Mouse (Mus musculus) gastrocnemius, postnatal 10 days (tissue): ENCODE data around the gene Gm3409. TPM values are rescaled to one million over a fixed set of nuclear protein-coding genes. Genes with fewer than 3 reads are reported as not detected.
"Not testable (repeated sequence)": the region's sequence is repeated elsewhere in the genome, so short reads cannot be mapped to it uniquely, and the experiment has no call there.

Experiments
- DNase-seq: peaks from one replicate; pipeline ENCODE4 v3.0.0; 2021; ENCODE audit warnings: mixed read lengths
- long read RNA-seq, 2 experiments: library from polyadenylated mRNA; stranded (forward); transcript quantifications; one replicate each; pipeline ENCODE4 v2.0.0; 2021
- total RNA-seq, 2 experiments: library from RNA; stranded (reverse); gene quantifications; 2 replicates each; pipeline ENCODE4 v1.2.3; 2021

Gene Gm3409
- not detected for total RNA-seq
- long read RNA-seq, experiment 1, result 0 reads
- long read RNA-seq, experiment 2, result 0 reads

DNA sequence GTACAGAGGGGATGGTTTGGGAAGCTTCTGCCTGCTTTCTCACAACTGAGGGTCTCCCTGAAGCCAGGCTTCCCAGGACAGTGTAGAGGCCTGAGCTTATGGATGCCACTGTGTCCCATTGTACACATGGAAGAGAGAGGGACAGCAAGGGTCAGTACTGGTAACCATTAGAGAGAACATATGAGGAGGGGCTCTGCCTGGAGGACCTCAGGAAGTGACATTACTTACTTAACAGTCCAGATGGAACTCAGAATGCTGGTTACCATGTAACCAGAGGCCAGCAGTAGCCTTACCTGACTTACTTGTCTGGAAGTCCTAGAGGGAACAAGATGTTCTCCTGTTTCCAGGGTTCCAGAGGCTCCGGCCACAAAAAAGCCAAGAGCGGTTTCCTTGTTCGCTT, at the start of gene Gm3409:
Gene Gm3409, plus strand, starts transcription at position 301 of the 400 bp plus-strand sequence.
- not testable (repeated sequence) for DNase-seq

DNA sequence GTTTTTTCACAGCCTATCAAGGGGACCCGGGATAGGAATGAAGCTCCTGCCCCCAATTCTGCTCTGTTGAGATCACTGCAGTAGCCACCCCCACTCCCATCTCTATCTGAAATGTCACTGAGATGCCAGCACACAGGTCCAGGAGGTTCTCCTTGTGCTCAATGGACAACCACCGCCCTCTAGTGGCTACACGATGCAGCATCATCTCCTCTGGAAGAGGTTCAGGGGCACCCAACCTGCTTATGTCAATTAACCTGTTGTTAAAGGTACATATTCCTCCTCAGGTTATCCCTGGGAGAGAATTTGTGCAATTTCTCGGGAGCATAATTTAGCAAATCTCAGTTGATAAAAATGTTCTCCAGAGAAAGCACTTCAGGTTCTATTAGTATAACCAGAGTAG, 48.5 kb upstream of the Gm3409 start:
- not testable (repeated sequence) for DNase-seq

DNA sequence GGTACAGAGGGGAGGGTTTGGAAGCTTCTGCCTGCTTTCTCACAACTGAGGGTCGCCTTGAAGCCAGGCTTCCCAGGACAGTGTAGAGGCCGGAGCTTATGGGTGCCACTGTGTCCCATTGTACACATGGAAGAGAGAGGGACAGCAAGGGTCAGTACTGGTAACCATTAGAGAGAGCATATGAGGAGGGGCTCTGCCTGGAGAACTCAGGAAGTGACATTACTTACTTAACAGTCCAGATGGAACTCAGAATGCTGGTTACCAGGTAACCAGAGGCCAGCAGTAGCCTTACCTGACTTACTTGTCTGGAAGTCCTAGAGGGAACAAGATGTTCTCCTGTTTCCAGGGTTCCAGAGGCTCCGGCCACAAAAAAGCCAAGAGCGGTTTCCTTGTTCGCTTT, 46.4 kb upstream of the Gm3409 start, which contains the start of gene Gm6370:
Gene Gm6370, plus strand, starts transcription at position 301 of the 400 bp plus-strand sequence.
- not testable (repeated sequence) for DNase-seq

DNA sequence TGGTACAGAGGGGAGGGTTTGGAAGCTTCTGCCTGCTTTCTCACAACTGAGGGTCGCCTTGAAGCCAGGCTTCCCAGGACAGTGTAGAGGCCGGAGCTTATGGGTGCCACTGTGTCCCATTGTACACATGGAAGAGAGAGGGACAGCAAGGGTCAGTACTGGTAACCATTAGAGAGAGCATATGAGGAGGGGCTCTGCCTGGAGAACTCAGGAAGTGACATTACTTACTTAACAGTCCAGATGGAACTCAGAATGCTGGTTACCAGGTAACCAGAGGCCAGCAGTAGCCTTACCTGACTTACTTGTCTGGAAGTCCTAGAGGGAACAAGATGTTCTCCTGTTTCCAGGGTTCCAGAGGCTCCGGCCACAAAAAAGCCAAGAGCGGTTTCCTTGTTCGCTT, 35.3 kb upstream of the Gm3409 start, which contains the start of gene 4930449I24Rik:
Gene 4930449I24Rik, plus strand, starts transcription at position 301 of the 400 bp plus-strand sequence.
- DNase-seq, result not testable (repeated sequence)

DNA sequence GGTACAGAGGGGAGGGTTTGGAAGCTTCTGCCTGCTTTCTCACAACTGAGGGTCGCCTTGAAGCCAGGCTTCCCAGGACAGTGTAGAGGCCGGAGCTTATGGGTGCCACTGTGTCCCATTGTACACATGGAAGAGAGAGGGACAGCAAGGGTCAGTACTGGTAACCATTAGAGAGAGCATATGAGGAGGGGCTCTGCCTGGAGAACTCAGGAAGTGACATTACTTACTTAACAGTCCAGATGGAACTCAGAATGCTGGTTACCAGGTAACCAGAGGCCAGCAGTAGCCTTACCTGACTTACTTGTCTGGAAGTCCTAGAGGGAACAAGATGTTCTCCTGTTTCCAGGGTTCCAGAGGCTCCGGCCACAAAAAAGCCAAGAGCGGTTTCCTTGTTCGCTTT, 23.6 kb upstream of the Gm3409 start, which contains the start of gene Gm3402:
Gene Gm3402, plus strand, starts transcription at position 301 of the 400 bp plus-strand sequence.
- not testable (repeated sequence) for DNase-seq

DNA sequence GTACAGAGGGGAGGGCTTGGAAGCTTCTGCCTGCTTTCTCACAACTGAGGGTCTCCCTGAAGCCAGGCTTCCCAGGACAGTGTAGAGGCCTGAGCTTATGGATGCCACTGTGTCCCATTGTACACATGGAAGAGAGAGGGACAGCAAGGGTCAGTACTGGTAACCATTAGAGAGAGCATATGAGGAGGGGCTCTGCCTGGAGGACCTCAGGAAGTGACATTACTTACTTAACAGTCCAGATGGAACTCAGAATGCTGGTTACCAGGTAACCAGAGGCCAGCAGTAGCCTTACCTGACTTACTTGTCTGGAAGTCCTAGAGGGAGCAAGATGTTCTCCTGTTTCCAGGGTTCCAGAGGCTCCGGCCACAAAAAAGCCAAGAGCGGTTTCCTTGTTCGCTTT, 11.9 kb upstream of the Gm3409 start, which contains the start of gene Gm3404:
Gene Gm3404, plus strand, starts transcription at position 301 of the 400 bp plus-strand sequence.
- DNase-seq, result not testable (repeated sequence)

DNA sequence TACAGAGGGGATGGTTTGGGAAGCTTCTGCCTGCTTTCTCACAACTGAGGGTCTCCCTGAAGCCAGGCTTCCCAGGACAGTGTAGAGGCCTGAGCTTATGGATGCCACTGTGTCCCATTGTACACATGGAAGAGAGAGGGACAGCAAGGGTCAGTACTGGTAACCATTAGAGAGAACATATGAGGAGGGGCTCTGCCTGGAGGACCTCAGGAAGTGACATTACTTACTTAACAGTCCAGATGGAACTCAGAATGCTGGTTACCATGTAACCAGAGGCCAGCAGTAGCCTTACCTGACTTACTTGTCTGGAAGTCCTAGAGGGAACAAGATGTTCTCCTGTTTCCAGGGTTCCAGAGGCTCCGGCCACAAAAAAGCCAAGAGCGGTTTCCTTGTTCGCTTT, 18.4 kb downstream of the Gm3409 start, which contains the start of gene Gm3415:
Gene Gm3415, plus strand, starts transcription at position 301 of the 400 bp plus-strand sequence.
- DNase-seq, result not testable (repeated sequence)

DNA sequence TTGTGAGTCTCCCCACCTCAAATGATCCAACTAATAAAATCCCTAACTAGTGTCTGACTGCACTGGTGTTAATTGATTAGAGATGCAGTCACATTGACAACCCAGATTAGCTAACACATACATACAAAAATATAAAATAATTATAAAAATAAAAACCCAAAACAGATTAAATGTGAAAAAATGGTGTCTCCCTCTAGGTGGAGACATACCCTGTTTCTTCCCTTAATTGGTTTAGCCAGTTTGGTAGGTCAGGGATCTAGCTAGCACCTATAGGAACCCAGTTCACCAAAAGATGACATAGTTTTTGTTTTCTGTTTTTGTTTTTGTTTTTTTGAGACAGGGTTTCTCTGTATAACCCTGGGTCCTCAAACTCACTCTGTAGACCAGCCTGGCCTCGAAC, 26.8 kb downstream of the Gm3409 start:
- no peak for DNase-seq

DNA sequence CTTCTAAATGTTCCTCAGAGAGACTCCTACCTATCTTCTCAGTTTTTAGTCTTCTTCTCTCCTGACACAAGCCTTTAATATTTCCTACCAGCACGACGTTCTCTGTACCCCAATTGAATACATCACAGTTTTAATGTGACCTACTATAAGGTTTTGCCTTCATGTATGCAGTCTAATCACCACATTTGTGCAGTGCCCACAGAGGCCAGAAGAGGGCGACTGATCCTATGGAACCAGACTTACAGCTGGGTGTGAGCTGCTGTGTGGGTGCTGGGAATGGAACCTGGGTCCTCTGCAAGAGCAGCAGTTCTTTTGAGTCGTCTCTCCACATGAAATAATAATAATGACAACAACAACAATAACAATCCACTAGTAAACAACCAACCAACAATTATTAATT, 29.6 kb downstream of the Gm3409 start:
- DNase-seq, result no peak

DNA sequence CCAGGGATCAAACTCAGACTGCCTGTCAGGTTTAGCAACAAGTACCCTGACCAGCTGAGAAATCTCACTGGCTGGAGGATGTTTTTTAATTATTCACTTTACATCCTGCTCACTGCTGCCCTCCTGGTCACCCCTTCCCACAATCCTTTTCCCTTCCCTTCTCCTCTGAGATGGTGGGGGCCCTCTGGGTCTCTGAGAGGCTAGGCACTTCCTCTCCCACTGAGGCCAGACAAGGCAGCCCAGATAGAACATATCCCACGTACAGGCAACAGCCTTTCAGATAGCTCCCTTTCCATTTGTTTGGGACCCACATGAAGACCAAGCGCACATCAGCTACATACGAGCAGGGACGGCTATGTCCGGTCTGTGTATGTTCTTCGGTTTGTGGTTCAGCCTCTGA, 32.7 kb downstream of the Gm3409 start:
- DNase-seq, result not testable (repeated sequence)

DNA sequence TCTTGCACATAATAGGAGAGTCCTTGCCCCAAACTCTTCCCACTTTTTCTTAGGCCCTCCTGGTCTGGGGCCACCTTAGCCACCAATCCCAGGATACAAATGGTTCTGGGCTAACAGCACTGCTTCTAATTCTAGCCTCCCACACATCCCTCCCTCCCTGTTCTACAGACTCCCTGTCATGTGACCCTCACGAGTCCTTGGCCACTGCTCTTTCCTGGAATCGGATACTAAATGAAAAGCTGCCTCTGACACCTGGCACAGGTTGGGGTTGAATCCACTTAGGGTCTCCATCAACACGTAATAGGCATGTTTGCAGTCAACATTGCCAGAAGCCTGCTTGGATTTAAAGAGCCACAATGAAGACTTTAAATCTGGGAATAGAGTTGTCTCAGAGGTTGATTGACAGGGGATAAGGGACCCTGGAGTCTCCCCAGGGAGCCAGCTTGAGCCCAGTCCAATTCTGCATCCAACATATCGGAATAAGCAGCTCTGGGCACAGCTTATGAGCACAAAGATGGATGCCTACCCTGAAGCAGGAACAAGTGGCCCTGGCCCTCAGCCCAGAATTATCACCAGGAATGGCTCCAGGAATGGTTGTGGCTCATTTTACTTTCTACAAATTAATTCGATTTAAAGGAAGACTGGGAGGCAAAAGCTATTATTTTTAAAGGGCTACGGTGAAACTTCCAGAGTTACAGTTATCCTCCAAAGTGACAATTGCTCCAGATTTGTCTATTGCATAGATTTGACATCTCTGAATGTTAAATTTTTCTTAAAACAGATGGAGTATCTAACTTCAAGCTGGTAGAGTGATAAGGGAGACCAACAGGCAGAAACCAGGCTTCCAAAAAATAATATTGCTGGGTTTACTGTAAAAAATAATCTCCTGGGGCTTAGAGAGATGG, 34.6 kb downstream of the Gm3409 start:
- not testable (repeated sequence) for DNase-seq

DNA sequence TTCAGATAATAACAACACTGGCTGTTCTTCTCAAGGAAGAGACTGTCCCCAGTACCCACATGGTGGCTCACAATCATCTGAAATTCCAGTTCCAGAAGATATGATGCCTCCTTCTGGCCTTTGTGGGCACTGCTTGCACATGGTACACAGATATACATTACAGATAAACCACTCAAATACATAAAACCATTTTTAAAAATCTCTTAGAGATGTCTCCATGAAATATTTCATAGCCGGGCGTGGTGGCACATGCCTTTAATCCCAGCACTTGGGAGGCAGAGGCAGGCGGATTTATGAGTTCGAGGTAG, 35.2 kb downstream of the Gm3409 start:
- DNase-seq, result not testable (repeated sequence)

DNA sequence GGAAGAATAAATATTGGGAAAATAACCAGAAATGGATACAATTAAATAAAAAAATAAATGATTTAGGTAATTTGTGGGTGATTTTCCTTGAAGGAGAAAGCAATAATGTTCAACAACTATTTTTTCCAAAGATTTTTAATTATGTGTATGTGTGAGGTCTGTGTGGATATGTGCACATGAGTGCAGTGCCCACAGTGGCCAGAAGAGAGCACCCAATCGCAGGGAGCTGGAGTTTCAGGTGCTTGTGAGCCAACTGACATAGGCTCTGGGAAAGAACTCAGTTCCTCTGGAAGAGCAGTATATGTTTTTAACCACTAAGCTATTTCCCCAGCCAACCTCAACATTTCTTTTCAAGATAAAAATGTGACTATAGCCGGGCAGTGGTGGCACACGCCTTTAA, 39.2 kb downstream of the Gm3409 start:
- no peak for DNase-seq

DNA sequence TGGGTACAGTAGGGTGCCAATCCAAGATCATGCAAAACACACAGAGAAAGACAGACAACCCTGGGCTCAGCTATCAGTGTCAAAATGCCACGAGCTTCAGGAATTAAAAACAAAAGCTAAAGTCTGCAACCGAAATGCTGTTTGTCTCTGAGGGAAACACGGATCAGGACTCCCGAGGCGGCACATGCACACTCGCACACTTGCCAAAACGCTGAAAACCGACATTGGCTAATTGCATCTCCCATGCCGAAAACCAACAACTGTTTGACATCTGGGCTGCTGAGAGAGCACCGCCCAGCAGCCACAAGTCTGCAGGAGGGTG, 46.7 kb downstream of the Gm3409 start:
- DNase-seq, result no peak

DNA sequence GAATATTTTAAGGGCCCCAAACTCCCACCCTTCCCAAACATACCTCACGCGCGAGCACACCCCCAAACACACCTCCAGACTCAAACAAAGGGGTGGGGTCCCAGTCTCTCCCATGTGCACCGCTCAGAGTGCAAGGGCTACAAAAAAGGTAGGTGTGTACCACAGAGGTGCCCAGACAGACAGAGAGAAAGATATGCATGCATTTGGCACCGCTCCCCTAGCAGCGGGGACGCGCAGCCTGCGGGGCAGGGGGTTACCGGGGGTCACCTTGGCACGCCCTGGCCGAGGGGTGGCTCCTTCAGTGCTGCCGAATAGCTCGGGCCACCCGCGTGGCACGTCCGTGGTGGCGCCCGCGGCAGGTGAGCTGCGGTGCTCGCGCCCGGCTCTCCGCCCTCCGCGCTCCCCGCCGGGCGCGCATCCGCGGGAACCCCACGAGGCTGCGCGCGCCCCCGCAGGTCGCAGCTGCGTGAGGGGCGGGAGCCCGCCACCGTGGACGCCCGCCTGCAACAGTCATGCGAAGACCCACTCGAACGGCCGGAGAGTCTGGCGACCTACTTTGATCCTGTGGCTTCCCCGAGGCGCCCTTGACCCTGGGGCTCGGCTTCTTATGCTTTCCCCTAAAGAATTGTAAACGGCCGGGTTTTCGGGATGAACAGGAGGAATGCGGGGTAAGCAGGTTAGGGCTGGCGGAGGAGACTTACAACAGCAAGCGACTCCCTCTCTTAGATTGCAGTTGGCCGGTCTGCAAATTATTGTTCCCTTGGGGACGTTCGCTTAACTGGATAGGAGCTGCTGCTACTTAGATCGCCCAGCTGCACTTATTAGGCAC, 47.2 kb downstream of the Gm3409 start, which contains the start of gene Gpr12:
Gene Gpr12, minus strand, starts transcription at position 762 of the 829 bp plus-strand sequence.
- DNase-seq, result no peak

DNA sequence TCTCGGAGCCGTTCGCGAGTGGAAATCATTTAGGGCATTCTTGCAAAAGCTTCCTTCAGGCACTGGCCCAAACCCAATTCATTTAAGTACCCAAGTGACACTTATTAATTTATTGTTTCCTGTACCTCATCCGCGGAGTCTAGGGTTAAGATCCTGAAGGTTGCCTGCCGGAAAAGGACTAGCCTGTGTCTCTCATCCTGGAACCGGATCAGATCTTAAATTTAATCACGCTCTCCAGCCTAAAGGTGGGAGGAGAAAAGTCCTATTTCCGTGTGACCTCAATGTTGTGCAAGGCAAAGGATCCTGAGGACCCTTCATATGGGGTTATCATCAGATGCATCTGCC, 47.8 kb downstream of the Gm3409 start:
- DNase-seq, result no peak

DNA sequence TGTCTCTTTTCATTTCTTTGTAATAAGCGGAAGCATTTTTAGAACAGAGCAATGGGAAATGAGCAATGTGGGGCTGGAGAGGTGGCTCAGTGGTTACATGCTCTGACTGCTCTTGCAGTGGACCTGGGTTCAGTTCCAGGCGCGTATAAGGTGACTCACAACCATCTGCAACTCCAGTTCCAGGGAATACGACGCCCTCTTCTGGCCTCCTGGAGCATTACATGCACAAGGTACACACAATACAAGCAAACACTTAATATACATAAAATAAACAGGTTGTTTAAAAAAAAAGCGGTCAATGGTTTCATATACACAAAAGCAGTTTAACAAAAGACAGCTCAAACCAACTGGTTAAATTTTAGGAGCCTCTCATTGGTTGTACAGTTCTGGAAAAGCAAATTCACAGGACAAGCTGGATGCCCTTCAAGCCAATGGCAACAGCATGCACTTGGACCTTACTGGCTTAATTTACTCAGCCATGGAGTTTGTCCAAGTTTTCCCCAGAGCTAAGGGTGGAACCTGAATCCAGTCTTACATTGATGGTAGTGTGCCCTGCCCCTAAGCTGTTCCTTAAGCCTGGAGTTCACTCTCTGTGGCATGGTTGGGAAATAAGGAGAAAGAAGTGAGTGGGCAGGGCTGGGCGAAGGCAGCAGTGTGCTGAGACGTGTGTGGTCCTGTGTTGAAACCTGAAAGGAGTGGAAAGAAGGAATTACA, 49.1 kb downstream of the Gm3409 start:
- DNase-seq, result no peak

Other genes with a start within 250 kb of the Gm3409 start
- gene Wasf3, start 152.7 kb upstream of the Gm3409 start, total RNA-seq, result 1 to 10 TPM; 1.6 TPM
- gene Gm6408, start 55.7 kb upstream of the Gm3409 start, total RNA-seq, result not detected
- gene Gm6370, start 46.3 kb upstream of the Gm3409 start, total RNA-seq, result not detected
- not detected for gene 4930449I24Rik, start 35.2 kb upstream of the Gm3409 start, total RNA-seq
- gene Gm3402, start 23.5 kb upstream of the Gm3409 start, total RNA-seq, result not detected
- gene Gm3404, start 11.8 kb upstream of the Gm3409 start, total RNA-seq, result not detected
- gene Gm3415, start 18.5 kb downstream of the Gm3409 start, total RNA-seq, result not detected
- under 1 TPM in 1 of 2 experiments, not detected in 1; 0.36 TPM for gene Gpr12, start 47.6 kb downstream of the Gm3409 start, total RNA-seq